ENCODE assay signal across 19 mouse cellular contexts in the genomic region with DNA sequence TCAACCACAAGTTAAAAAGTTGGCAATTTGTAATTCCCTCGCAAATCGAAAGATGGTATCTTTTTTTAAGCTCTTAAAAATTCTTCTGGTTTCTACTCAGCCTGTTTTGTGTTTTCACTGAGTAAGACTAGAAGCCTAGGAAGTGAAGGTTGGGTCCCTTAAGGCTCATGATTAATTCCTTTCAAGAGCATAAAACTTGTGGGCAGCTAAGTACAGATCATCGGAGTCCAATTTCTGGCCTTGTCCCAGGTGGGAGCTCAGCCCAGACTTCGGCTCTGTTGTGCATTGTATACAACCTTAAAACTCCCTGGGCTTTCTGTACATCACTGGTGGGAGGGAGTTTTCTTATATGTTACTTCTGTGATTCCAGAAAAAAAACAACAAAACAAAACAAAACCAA.
"Had no signal": no experiment of that assay in that cellular context is flagged by ENCODE, and none has a peak within 500 bp of the region (broad histone marks: within the 10 kb centered on the region; RNA-seq: fewer than 3 reads in every experiment).

No protein-coding gene starts in this region.

- H3K4me3 ChIP-seq: limb, embryonic 13.5 days; midbrain, embryonic 12.5 days; myocyte; neural tube, embryonic 13.5 days had no signal

- H3K4me2 ChIP-seq: limb, embryonic 13.5 days; liver, embryonic 11.5 days; lung, embryonic 14.5 days; midbrain, embryonic 12.5 days; neural tube, embryonic 13.5 days had no signal

- H3K4me1 ChIP-seq: midbrain, embryonic 12.5 days; neural tube, embryonic 13.5 days had no signal

- H3K9ac ChIP-seq: limb, embryonic 13.5 days; liver, embryonic 14.5 days; liver, postnatal 0 days; lung, embryonic 14.5 days; midbrain, embryonic 12.5 days; neural tube, embryonic 13.5 days had no signal

- H3K9me3 ChIP-seq: limb, embryonic 13.5 days; midbrain, embryonic 12.5 days; neural tube, embryonic 13.5 days had no signal

- H3K27ac ChIP-seq: limb, embryonic 13.5 days; liver, embryonic 14.5 days; macrophage; midbrain, embryonic 12.5 days; neural tube, embryonic 13.5 days had no signal

- H3K36me3 ChIP-seq: limb, embryonic 13.5 days; midbrain, embryonic 12.5 days; neural tube, embryonic 13.5 days had no signal

- H3K27me3 ChIP-seq: limb, embryonic 13.5 days; midbrain, embryonic 12.5 days; neural tube, embryonic 13.5 days had no signal

- DNase-seq: kidney, adult 18-20 months; kidney, adult 9 months; kidney, postnatal 10 days; kidney, postnatal 36 days; left cerebral cortex, postnatal 4 days; liver, postnatal 0 days; lung, embryonic 14.5 days; retina, postnatal 1 day; thymus, adult 18-20 months; thymus, postnatal 36 days had no signal

- ATAC-seq: liver, postnatal 0 days; lung, postnatal 0 days; midbrain, embryonic 16.5 days had no signal
